Mouse (Mus musculus): ENCODE data around the gene P2ry6. TPM values are rescaled to one million over a fixed set of nuclear protein-coding genes. Genes with fewer than 3 reads are reported as not detected.

P2ry6 gene
- polyA plus RNA-seq, 1 experiment from 2014 or later, result 10.9 TPM

DNA sequence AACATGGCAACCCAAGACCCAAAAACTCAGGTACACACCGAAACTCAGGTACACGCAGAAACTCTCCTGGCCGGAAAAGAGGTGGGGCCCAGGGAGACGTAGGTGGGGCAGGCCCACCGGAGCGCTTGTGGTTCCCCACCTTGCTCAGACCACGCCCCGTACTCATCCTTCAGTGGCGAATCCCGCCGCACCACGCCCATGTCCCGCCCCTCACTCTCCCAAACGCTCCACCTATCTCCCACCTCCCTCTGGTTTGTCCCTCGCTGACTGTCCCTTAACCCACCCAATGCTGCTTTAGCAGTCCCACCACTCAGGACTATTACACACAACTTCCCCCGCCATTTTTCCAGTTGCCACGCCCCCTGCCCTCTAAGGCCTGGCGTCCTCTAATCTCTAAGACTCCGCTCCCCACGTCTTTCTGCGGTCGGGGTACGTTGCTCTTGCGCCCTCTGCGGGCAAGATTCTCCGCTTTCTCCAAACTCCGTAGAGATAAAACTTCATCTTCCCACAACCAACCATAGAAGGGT, 41.9 kb downstream of the P2ry6 start:
- ATAC-seq (ENCODE audit: insufficient read depth), result peak; percentile 87
- Histone ChIP-seq H3K4me1 (ENCODE audit: insufficient read depth) (peaks cover 16% of the 10 kb centered on the region), H3K27me3 (ENCODE audit: insufficient read depth, low read length) (no peaks in the 10 kb centered on the region), H3K9ac (peak overlapping the region; percentile 97; the same call in 1 of the 2 replicates), H3K27ac (ENCODE audit: low read depth) (peak overlapping the region; percentile 100), H3K4me3 (ENCODE audit: low read depth, low read length) (peak overlapping the region; percentile 75), H3K9me3 (ENCODE audit: low read depth, low read length) (no peaks in the 10 kb centered on the region), H3K4me2 (peak overlapping the region; percentile 87), H3K36me3 (ENCODE audit: insufficient read depth) (peaks cover 22% of the 10 kb centered on the region)
- TF ChIP-seq CTCF (IDR thresholded peaks at IDR 0.05; ENCODE audit: low read depth), result peak; percentile 88
- peak; percentile 98 for DNase-seq
- under 1% methylated on average over 27 of the region's 27 CpGs for WGBS

- Histone ChIP-seq H3K9ac (peak within 1 kb of the TSS; percentile 97), H3K4me2 (peak within 1 kb of the TSS; percentile 87), H3K4me3 (ENCODE audit: low read depth, low read length) (peak within 1 kb of the TSS; percentile 75), H3K4me1 (ENCODE audit: insufficient read depth) (peaks cover 16% of the 10 kb centered on the region), H3K9me3 (ENCODE audit: low read depth, low read length) (no peaks in the 10 kb centered on the region), H3K27me3 (ENCODE audit: insufficient read depth, low read length) (no peaks in the 10 kb centered on the region), H3K36me3 (ENCODE audit: insufficient read depth) (peaks cover 22% of the 10 kb centered on the region), H3K27ac (ENCODE audit: low read depth) (peak within 1 kb of the TSS; percentile 100)
- under 1% methylated on average over 35 of the region's 35 CpGs for WGBS
- DNase-seq (peak; percentile 90), ATAC-seq (ENCODE audit: insufficient read depth) (peak; percentile 84)
- TF ChIP-seq CTCF (IDR thresholded peaks at IDR 0.05; ENCODE audit: low read depth), result no peak
These were observed 42.4 kb downstream of the P2ry6 start, which contains the start of gene Arhgef17 for GRCm38 (mm10) chr7:100931926-100932480. TSS of gene Arhgef17 (minus strand) at chr7:100932107.

DNA sequence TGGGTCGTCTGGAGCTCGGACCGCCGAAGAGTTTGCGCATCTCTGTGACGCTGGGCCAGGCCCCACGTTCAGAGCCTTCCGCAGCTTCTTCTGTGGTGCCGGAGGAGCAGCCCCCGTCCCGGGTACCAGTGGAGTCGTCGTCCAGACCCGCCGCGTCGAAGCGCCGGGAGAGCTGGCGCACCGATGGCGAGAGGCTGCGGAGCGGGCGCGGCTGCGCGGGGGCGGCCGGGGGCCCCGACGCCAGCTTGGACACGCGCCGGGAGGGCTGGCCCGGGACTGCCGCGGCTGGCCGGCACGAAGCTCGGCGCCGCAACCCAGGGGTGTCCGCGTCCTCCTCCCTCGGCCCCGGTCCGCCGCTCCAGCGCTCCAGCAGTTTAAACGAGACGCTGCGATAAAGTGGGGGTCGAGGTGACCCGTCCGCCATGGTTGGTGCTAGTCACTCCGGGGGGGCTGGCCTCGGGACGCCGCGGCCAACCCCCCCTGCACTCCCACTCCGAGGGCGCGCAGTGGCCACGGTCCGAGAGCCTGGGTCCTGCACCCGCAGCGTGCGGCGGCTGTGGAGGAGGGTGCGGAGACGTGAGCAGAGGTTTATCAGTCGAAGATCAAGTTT, 43.0 kb downstream of the P2ry6 start:
- peak overlapping the region; percentile 75 for H3K4me3 ChIP-seq (ENCODE audit: low read depth, low read length)
- ATAC-seq (ENCODE audit: insufficient read depth) (peak; percentile 1), DNase-seq (peak; percentile 42)
- H3K27me3 ChIP-seq (ENCODE audit: insufficient read depth, low read length), result no peaks in the 10 kb centered on the region
- WGBS, result under 1% methylated on average over 72 of the region's 73 CpGs
- no peak for TF ChIP-seq CTCF (IDR thresholded peaks at IDR 0.05; ENCODE audit: low read depth)
- H3K4me1 ChIP-seq (ENCODE audit: insufficient read depth), result peaks cover 16% of the 10 kb centered on the region
- H3K4me2 ChIP-seq, result peak overlapping the region; percentile 87
- peak overlapping the region; percentile 100 for H3K27ac ChIP-seq (ENCODE audit: low read depth)
- no peaks in the 10 kb centered on the region for H3K9me3 ChIP-seq (ENCODE audit: low read depth, low read length)
- H3K36me3 ChIP-seq (ENCODE audit: insufficient read depth), result peaks cover 22% of the 10 kb centered on the region
- peak overlapping the region; percentile 97 for H3K9ac ChIP-seq

DNA sequence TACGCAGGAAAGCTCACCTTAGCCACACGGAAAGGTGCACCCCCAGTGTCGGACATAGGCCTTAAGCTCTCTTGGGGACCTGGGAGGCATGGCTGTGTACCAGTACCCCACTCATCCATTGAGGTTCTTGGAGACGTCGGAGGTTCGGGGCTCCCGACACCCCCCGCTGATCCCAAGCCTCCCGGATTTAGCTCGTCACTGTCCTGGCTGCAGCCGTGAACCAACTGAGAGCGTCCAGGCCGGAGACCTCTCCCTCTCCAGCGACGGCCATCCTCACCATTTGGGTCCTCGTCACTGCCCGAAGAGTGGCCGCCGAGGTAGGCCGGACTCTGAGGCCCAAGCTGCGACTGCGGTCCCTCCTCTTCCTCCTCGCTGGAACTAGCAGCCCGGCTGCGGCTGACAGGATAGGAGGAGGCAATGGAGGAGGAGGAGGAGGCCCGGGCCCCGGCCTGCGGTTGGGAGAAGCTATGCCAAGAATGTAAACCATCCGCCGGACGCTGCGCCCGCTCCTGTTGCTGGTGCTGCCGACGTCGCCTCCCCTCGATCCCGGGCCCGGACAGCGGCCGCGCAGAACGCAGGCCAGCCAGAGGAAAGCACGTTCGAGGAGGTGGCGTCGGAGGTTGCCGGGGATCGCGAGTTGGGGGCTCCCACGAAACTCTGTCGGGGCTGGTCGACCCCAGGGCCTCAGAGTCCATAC, 43.7 kb downstream of the P2ry6 start:
- Histone ChIP-seq H3K4me1 (ENCODE audit: insufficient read depth) (peaks cover 22% of the 10 kb centered on the region), H3K27me3 (ENCODE audit: insufficient read depth, low read length) (no peaks in the 10 kb centered on the region), H3K27ac (ENCODE audit: low read depth) (peak overlapping the region; percentile 100), H3K4me3 (ENCODE audit: low read depth, low read length) (peak overlapping the region; percentile 75), H3K9me3 (ENCODE audit: low read depth, low read length) (no peaks in the 10 kb centered on the region), H3K9ac (peak overlapping the region; percentile 97), H3K36me3 (ENCODE audit: insufficient read depth) (peaks cover 22% of the 10 kb centered on the region), H3K4me2 (peak overlapping the region; percentile 87)
- under 1% methylated on average over 53 of the region's 53 CpGs for WGBS
- DNase-seq (peak; percentile 90), ATAC-seq (ENCODE audit: insufficient read depth) (peak; percentile 5; the same call in 1 of the 2 replicates)
- no peak for TF ChIP-seq CTCF (IDR thresholded peaks at IDR 0.05; ENCODE audit: low read depth)

GRCm38 (mm10) chr7:100929639-100930303, 44.7 kb downstream of the P2ry6 start:
- Histone ChIP-seq H3K4me1 (ENCODE audit: insufficient read depth) (peaks cover 32% of the 10 kb centered on the region), H3K27ac (ENCODE audit: low read depth) (no peak overlapping the region), H3K9ac (peak overlapping the region; percentile 97), H3K36me3 (ENCODE audit: insufficient read depth) (peaks cover 29% of the 10 kb centered on the region), H3K4me3 (ENCODE audit: low read depth, low read length) (peak overlapping the region; percentile 75), H3K4me2 (peak overlapping the region; percentile 87), H3K27me3 (ENCODE audit: insufficient read depth, low read length) (no peaks in the 10 kb centered on the region), H3K9me3 (ENCODE audit: low read depth, low read length) (no peaks in the 10 kb centered on the region)
- DNase-seq (no peak), ATAC-seq (ENCODE audit: insufficient read depth) (no peak)
- WGBS, result 40% methylated on average over 19 of the region's 19 CpGs
- no peak for TF ChIP-seq CTCF (IDR thresholded peaks at IDR 0.05; ENCODE audit: low read depth)

DNA sequence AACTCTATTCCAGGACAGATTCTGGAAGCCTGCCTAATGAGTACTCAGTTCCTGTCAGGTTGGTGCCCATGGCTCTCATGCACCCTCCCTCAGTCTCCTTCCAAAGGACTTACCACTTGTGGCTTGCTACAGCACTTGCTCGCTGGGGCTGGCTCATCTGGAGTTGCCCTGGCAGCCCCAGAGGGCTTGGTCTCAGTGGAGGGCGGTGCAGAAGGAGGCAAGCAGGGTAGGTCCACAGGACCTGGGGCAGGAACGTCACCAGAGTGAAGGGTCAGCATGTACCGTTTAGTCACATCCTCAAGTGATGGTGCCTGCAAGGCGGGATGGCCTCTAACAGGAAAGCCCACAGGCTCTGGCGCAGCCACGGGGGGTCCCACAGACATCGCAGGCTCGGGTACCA, 46.0 kb downstream of the P2ry6 start:
- DNase-seq, result no peak
- Histone ChIP-seq H3K27me3 (ENCODE audit: insufficient read depth, low read length) (no peaks in the 10 kb centered on the region), H3K27ac (ENCODE audit: low read depth) (no peak overlapping the region), H3K36me3 (ENCODE audit: insufficient read depth) (peaks cover 39% of the 10 kb centered on the region), H3K4me3 (ENCODE audit: low read depth, low read length) (peak overlapping the region; percentile 75), H3K9ac (peak overlapping the region; percentile 97), H3K4me2 (peak overlapping the region; percentile 87), H3K9me3 (ENCODE audit: low read depth, low read length) (no peaks in the 10 kb centered on the region), H3K4me1 (ENCODE audit: insufficient read depth) (peaks cover 42% of the 10 kb centered on the region)
- ATAC-seq (ENCODE audit: insufficient read depth), result no peak
- 15% methylated on average over 9 of the region's 9 CpGs for WGBS
- no peak for TF ChIP-seq CTCF (IDR thresholded peaks at IDR 0.05; ENCODE audit: low read depth)
